In the genomic region with DNA sequence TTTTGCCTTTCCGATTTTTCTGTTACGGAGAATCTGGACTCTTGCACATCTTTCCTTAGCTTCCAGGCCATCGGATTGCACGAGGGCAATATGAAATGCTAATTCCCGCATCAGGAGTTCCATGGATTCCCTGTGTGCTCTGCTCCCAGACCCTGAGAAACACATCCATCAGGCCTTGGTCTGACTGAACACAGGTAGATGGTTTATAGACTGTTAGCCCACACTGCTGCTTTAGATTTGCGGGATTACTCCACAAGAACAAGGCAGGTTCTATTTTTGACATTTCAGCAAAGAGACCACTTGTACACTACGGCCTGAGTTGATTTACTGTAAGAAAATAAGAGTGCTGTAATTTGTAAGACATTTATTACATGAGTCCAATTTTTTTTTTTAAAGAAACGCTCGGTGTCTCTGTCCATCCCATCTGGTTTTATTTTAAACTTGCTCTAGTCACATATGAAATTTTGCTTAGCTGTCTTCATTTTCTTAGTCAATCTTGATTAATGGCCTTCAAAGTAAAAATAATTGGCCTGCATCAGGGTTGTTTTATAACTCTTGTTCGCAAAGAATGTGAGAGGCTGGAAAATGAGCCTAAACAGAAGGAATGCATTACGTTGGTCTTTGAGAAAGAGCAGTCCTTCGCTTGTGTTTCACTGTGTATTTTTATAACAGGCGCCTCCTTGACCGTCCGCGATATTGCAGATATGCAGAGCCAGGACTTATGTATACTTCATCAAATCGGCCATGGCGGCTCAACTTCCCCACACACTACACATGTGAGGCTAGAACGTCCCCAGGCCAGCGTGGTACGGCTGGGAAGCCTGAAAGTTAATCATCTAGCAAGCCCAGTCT, we compare ENCODE assay signal across 11 mouse cellular contexts.
DNase-seq lines count a peak whose midpoint lies in the region; ATAC-seq and TF ChIP-seq lines count a peak whose summit lies in the region.
"Had no signal": no experiment of that assay in that cellular context is flagged by ENCODE, and none has a peak within 500 bp of the region (broad histone marks: within the 10 kb centered on the region; RNA-seq: fewer than 3 reads in every experiment).

No protein-coding gene starts in this region.

- no peak for TF ChIP-seq POLR2A in kidney, adult 2 months (IDR thresholded peaks at IDR 0.05; ENCODE audit: low read depth, low read length)

- no peak for TF ChIP-seq CTCF in kidney, adult 2 months (conservative IDR thresholded peaks at IDR 0.05; ENCODE audit: insufficient read depth, insufficient read length, low read depth, low read length)

- H3K4me2 ChIP-seq in embryonic facial prominence, embryonic 14.5 days (ENCODE audit: low read depth, low read length), result peak overlapping the region; percentile 34
- no peak overlapping the region; the same call in 1 of the 2 replicates for H3K4me2 ChIP-seq in intestine, embryonic 16.5 days (ENCODE audit: low read depth, low read length)

- no peak overlapping the region; the same call in 1 of the 2 replicates for H3K27ac ChIP-seq in kidney, adult 2 months (ENCODE audit: insufficient read depth, low read depth, low read length)
- peak overlapping the region; percentile 64 for H3K27ac ChIP-seq in embryonic facial prominence, embryonic 14.5 days (replicated peaks; ENCODE audit: low read depth, low read length)
- H3K27ac ChIP-seq in intestine, embryonic 16.5 days (ENCODE audit: low read length), result peak overlapping the region; percentile 79

- no peaks in the 10 kb centered on the region; the same call in 1 of the 2 replicates for H3K27me3 ChIP-seq in kidney, adult 2 months (replicated peaks; ENCODE audit: control insufficient read depth, insufficient read depth, low read length)
- H3K27me3 ChIP-seq in embryonic facial prominence, embryonic 14.5 days (replicated peaks; ENCODE audit: control insufficient read depth, insufficient read depth, low read length), result no peaks in the 10 kb centered on the region
- no peaks in the 10 kb centered on the region for H3K27me3 ChIP-seq in intestine, embryonic 16.5 days (replicated peaks; ENCODE audit: control insufficient read depth, insufficient read depth, low read length)

- H3K9me3 ChIP-seq in embryonic facial prominence, embryonic 14.5 days (ENCODE audit: control insufficient read depth, low read length), result no peaks in the 10 kb centered on the region
- H3K9me3 ChIP-seq in intestine, embryonic 16.5 days (ENCODE audit: control insufficient read depth, low read length), result no peaks in the 10 kb centered on the region

- ATAC-seq in embryonic facial prominence, embryonic 14.5 days (ENCODE audit: low read depth), result peak; percentile 68
- ATAC-seq in intestine, embryonic 16.5 days, result peak; percentile 88
- ATAC-seq: activated CD4-positive, CD25-positive, alpha-beta regulatory T cell, adult 4 months had no signal

- WGBS in kidney, adult 2 months, result 55% methylated on average over 21 of the region's 21 CpGs
- 30% methylated on average over 21 of the region's 21 CpGs for WGBS in embryonic facial prominence, embryonic 14.5 days
- 49% methylated on average over 21 of the region's 21 CpGs for WGBS in intestine, embryonic 16.5 days

- H3K36me3 ChIP-seq in kidney, adult 2 months (ENCODE audit: control insufficient read depth, insufficient read depth, low read length), result no peaks in the 10 kb centered on the region
- no peaks in the 10 kb centered on the region for H3K36me3 ChIP-seq in embryonic facial prominence, embryonic 14.5 days (ENCODE audit: control insufficient read depth, insufficient read depth, low read length)
- H3K36me3 ChIP-seq in intestine, embryonic 16.5 days (ENCODE audit: control insufficient read depth, insufficient read depth, low read length), result no peaks in the 10 kb centered on the region

- H3K9ac ChIP-seq in embryonic facial prominence, embryonic 14.5 days (ENCODE audit: low read depth, low read length), result no peak overlapping the region
- no peak overlapping the region for H3K9ac ChIP-seq in intestine, embryonic 16.5 days (ENCODE audit: low read depth, low read length)

- peak; percentile 12 for DNase-seq in kidney, adult 2 months
- DNase-seq in kidney, adult 11 months, result no peak
- DNase-seq in embryonic facial prominence, embryonic 14.5 days (ENCODE audit: low spot score), result peak; percentile 90
- DNase-seq in mesoderm, embryonic 11.5 days (ENCODE audit: low read depth, low spot score), result peak; percentile 77
- no peak for DNase-seq in ovary, postnatal 36 days (ENCODE audit: low spot score)
- no peak for DNase-seq in right cerebral cortex, postnatal 14 days
- DNase-seq in layer of hippocampus, postnatal 36 days, result no peak
- DNase-seq: cerebellum, adult 8-10 months had no signal

- 0 out of 2 replicates have a peak, but pooled peaks cover 2% of the 10 kb centered on the region for H3K4me1 ChIP-seq in kidney, adult 2 months (ENCODE audit: control insufficient read depth, insufficient read depth, low read length)
- H3K4me1 ChIP-seq in embryonic facial prominence, embryonic 14.5 days (ENCODE audit: control insufficient read depth, insufficient read depth, low read length), result peaks cover 26% of the 10 kb centered on the region
- 0 out of 2 replicates have a peak, but pooled peaks cover 2% of the 10 kb centered on the region for H3K4me1 ChIP-seq in intestine, embryonic 16.5 days (ENCODE audit: control insufficient read depth, insufficient read depth, low read length)

- H3K4me3 ChIP-seq in kidney, adult 2 months (ENCODE audit: insufficient read depth, low read depth, low read length), result no peak overlapping the region
- no peak overlapping the region for H3K4me3 ChIP-seq in embryonic facial prominence, embryonic 14.5 days (ENCODE audit: low read depth, low read length)
- H3K4me3 ChIP-seq in intestine, embryonic 16.5 days (ENCODE audit: low read length), result no peak overlapping the region
- H3K4me3 ChIP-seq: left cerebral cortex, adult 2 months had no signal

Comparison
In these comparisons a context has a peak if more than half of its experiments do, and no peak if none do; other contexts are left out.
1. DNase-seq: peak in kidney, adult 2 months (single experiment), embryonic facial prominence, embryonic 14.5 days (single experiment) and mesoderm, embryonic 11.5 days (single experiment); none in kidney, adult 11 months (single experiment), ovary, postnatal 36 days (single experiment), right cerebral cortex, postnatal 14 days (single experiment) and layer of hippocampus, postnatal 36 days (0 of 2).